Mouse (Mus musculus): ENCODE data around the gene Sec62.

DNA sequence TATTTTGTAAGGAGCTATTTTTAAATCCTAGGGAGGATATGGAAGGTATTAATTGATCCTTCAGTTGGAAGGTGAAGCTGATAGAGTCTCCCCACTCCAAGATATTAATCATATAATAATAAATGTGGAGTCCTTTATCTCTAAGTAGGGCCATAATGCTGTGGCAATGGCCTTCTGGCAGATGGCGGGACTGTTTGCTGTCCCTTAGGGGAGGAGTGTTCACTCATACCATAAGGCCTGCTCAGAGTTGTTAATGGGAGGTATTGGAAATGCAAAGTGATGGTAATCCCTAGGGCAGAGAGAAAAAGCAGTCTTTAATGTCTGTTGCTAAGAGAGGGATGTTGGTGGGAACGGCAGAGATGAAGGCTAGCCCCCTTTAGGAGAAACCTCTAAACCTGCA, 53.1 kb downstream of the Sec62 start:
- TF ChIP-seq CTCF (IDR thresholded peaks at IDR 0.05; ENCODE audit: insufficient read depth, low read length): no peak
- no peak for TF ChIP-seq POLR2A (IDR thresholded peaks at IDR 0.05; ENCODE audit: borderline replicate concordance, extremely low read depth, low read depth, low read length)

All from lung, adult 2 months (tissue).